Mouse (Mus musculus): ENCODE measurements around the gene Myh7b. TPM values are rescaled to one million over a fixed set of nuclear protein-coding genes. Genes with fewer than 3 reads are reported as not detected.

Gene Myh7b
- polyA plus RNA-seq, 1 experiment, result 0.11 TPM

DNA sequence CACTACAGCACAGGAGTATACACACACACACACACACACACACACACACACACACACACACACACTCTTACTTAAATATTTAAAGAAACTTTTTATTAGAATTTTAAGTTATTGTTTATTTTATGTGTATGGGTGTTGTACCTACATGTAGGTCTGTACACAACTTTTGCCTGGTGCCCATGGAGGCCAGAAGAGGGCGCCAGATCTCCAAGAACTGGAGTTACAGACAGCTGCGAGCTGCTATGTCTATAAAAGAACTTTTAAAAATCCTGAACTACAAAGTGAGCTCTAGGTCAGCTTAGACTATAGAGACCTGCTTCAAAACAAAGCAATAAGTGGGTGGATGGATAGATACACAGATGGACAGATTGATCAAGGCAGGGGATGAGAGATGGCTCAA is 62.5 kb downstream of the Myh7b start:
- DNase-seq (ENCODE audit: low read depth, low spot score), result no peak
- WGBS, result 17% methylated on average over 2 of the region's 2 CpGs

DNA sequence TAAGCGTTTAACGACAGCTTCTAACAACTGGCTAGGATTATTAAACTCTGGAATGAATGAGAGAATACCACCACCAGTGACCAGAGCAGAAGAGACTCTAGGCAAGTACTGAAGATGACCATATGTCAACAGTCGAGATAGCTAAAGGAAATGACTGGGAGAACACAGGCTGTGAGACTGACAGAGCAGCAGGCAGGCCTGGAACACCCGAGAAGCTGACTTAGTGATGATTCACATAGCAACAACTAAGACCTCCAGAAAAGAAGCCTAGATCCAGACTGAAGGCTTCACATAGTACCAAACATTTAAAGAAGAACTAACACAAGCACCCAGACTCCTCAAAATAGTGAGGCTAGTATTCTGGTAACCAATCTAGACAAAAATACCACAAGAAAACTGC is 64.1 kb downstream of the Myh7b start:
- DNase-seq (ENCODE audit: low read depth, low spot score), result no peak
- WGBS, result 36% methylated on average over 4 of the region's 4 CpGs

DNA sequence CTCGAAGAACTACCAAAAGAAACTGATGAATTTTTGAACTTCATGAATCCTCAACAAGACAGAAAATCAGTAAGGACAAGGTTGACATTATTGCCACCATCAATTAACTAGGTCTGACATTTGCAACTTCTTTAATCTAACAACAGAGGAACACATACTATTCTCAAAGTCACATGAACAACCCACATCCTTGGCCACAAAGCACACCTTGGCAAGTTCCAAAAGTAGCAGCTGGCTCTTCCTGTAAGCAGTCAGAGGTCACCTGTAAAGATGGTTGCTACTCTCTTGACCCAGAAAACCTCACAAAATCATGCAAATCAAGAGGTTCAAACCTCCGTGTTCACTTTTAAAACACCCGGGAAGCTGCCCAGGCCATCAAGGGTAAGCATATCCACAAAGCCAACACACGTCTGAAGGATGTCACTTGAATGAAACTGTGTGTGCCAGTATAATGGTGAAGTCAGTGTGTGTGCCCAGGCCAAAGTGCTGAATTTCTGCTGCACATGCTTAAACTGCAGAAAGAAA is 68.6 kb downstream of the Myh7b start:
- DNase-seq (ENCODE audit: low read depth, low spot score), result no peak
- 78% methylated on average over 4 of the region's 4 CpGs for WGBS

DNA sequence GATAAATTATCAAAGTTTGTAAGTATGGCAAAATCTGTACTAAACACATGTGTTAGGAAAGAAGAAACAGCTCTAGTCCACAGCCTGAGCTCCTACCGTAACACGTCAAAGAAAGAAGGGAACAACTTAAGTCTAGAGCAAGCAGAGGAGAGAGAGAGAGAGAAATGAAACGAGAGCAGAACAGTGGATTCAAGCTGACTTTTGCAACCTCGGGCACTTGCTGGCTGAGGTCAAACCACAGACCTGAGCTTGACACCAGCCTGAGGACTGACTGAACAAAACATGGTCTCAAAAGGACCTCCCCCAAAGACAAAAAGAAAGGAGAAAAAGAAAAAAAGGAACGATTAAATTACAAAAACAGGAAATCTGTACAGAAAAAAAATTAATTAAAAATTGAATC is 69.6 kb downstream of the Myh7b start:
- no peak for DNase-seq (ENCODE audit: low read depth, low spot score)
- 67% methylated on average over 5 of the region's 5 CpGs for WGBS

DNA sequence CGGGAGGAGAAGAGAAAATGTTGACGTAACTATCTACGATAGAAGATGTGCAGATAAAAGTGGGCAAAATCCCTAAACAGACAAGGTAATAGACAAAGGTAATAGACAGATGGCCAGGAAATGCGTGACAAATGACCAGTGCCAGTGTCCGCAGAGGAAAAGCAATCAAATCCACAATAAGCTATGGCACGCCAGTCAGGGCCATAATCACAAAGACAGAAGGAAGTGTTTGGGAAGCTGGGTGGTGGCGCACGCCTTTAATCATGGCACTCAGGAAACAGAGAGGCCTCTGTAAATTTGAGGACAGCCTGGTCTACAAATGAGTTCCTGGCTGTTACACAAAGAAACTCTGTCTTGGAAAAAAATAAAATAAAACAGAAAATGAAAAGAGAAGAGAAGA is 70.2 kb downstream of the Myh7b start:
- 47% methylated on average over 8 of the region's 8 CpGs for WGBS
- DNase-seq (ENCODE audit: low read depth, low spot score), result no peak

DNA sequence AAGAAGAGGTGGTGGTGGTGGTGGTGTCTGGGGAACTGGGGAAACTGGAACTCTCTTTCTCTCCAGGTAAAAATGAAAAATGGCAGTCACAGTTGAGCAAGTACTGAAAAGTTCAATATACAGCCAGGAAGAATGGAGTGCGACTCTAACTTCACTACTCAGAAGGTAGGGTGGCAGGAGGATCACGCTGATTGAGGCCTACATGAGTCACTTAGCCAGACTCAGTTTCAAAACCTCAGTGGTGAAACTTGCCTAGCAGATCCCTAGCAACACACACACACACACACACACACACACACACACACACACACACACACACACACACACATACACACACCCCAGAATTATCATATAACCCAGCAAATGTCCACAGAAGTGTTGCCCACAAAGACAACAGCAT is 70.9 kb downstream of the Myh7b start:
- DNase-seq (ENCODE audit: low read depth, low spot score), result no peak
- 63% methylated on average over 2 of the region's 2 CpGs for WGBS

DNA sequence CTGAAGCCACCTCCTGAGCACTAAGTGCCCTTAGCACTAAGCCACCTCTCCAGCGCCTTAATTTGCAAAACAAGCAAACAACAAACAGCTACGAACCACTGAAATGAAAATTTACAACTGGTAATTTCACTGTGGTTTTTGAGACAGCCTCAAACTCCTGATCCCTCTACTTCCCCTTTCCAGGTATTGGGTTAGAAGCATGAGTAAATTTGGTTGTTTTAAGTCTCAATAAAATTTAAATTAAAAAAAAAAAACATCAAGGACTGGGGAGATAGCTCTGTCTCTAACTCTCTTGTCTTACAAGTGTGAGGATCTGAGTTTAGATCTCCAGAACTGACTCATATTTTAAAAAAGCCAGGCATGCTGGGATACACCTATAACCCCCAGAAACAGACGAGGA is 72.1 kb downstream of the Myh7b start:
- 61% methylated on average over 3 of the region's 3 CpGs for WGBS
- no peak for DNase-seq (ENCODE audit: low read depth, low spot score)

DNA sequence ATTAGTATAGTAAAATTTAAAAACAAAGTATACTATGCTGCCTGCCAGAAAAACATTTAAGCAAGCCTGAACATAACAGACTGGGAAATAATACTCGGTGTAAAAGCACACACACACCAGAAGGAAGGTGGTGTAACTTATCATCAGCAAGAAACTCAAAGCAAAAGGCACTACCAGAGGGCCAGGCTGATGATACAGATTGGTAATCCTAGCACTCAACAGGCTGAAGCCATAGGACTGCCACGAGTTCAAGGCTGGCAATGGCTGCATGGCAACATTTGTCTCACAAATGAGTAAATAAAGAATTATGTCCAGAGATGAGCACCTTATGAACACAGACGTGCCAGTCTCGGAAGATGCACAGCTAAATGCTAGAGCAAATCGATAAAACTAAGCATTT is 72.8 kb downstream of the Myh7b start:
- WGBS, result 86% methylated on average over 5 of the region's 5 CpGs
- no peak for DNase-seq (ENCODE audit: low read depth, low spot score)

Other genes starting within 250 kb of the Myh7b start
- gene Trp53inp2, start 230.2 kb upstream of the Myh7b start, polyA plus RNA-seq (2012; rRNA removed), result 59.2 and 83.3 TPM in 2 replicates
- 12.4 and 38.9 TPM in 2 replicates for gene Ncoa6, start 137.3 kb upstream of the Myh7b start, polyA plus RNA-seq (2012; rRNA removed)
- gene Acss2, start 93.3 kb upstream of the Myh7b start, polyA plus RNA-seq (2012; rRNA removed), result 23.4 and 32.2 TPM in 2 replicates
- 4.6 and 6.0 TPM in 2 replicates for gene Ggt7, start 93.0 kb upstream of the Myh7b start, polyA plus RNA-seq (2012; rRNA removed)
- 76.2 and 123 TPM in 2 replicates for gene Gss, start 18.4 kb upstream of the Myh7b start, polyA plus RNA-seq (2012; rRNA removed)
- 96.4 and 119 TPM in 2 replicates for gene Trpc4ap, start 81.2 kb downstream of the Myh7b start, polyA plus RNA-seq (2012; rRNA removed)
- 67.4 and 77.2 TPM in 2 replicates for gene Edem2, start 118.3 kb downstream of the Myh7b start, polyA plus RNA-seq (2012; rRNA removed)
- not detected in 2 replicates for gene Gm17581, start 124.7 kb downstream of the Myh7b start, polyA plus RNA-seq (2012; rRNA removed)
- 7.9 and 10.1 TPM in 2 replicates for gene Procr, start 139.9 kb downstream of the Myh7b start, polyA plus RNA-seq (2012; rRNA removed)
- gene Mmp24, start 164.1 kb downstream of the Myh7b start, polyA plus RNA-seq (2012; rRNA removed), result 0.33 and 1.7 TPM in 2 replicates
- 19.0 and 22.9 TPM in 2 replicates for gene BC029722, start 208.2 kb downstream of the Myh7b start, polyA plus RNA-seq (2012; rRNA removed)
- gene Eif6, start 215.7 kb downstream of the Myh7b start, polyA plus RNA-seq (2012; rRNA removed), result 288 and 346 TPM in 2 replicates
- 0.97 and 1.7 TPM in 2 replicates for gene Fam83c, start 223.6 kb downstream of the Myh7b start, polyA plus RNA-seq (2012; rRNA removed)

Data from large intestine, adult 2 months (tissue).